Comparison of ENCODE assay signal across 10 mouse cellular contexts in the genomic region with DNA sequence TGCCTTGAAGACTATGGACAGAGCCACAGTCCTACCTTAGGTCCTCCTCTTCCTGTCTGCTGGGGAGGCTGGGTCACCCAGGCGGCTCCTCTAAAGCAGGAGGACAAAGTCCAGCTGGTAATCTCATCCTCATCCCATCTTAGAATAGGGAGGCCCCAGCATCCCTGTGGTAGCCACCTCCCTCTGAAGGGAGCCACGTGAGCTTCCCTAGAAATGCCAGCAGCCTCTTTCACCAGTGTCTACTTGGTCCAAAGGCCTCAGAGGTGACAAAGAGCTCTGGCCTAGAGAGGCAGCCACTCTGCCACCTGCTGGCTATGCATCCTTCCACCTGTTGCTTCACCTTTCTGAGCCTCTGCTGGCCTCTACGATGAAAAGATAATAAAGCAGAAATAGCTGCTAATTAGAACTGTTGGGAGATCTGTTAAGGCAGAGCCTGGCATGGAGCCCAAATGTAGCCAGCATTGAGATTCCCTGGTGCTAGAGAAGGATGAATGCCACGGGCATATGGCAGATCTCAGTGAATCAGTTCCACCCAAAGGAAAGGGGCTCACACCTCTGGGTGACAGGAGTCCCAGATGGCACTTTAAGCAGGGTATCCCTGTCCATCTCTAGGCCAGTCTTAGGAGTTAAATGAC. TPM values are rescaled to one million over a fixed set of nuclear protein-coding genes. Genes with fewer than 3 reads are reported as not detected.
A peak's percentile ranks its signal among the peaks of the same experiment; 100 is the strongest.
DNase-seq lines count a peak whose midpoint lies in the region; ATAC-seq and TF ChIP-seq lines count a peak whose summit lies in the region.
"Had no signal": no experiment of that assay in that cellular context is flagged by ENCODE, and none has a peak within 500 bp of the region (broad histone marks: within the 10 kb centered on the region; RNA-seq: fewer than 3 reads in every experiment).

No protein-coding gene starts in this region.

- peak; percentile 59 for TF ChIP-seq CTCF in left cerebral cortex, adult 2 months (IDR thresholded peaks at IDR 0.05)

- 0 out of 2 replicates have a peak, but pooled peaks cover 8% of the 10 kb centered on the region for H3K4me1 ChIP-seq in intestine, embryonic 15.5 days (replicated peaks)

- DNase-seq in adrenal gland, postnatal 10 days = peak; percentile 27
- DNase-seq in adrenal gland, postnatal 14 days = no peak
- DNase-seq in left cerebral cortex, adult 2 months (ENCODE audit: extremely low spot score in 1 of 2, low spot score in 2 of 2) = no peak
- no peak for DNase-seq in left cerebral cortex, postnatal 14 days (ENCODE audit: low spot score in 2 of 2)
- peak; percentile 54 for DNase-seq in lung, postnatal 14 days
- DNase-seq in testis, postnatal 10 days (ENCODE audit: low spot score) = no peak
- DNase-seq: right cerebral cortex, postnatal 14 days had no signal

- no peaks in the 10 kb centered on the region for H3K9me3 ChIP-seq in intestine, embryonic 15.5 days

- no peak overlapping the region for H3K4me3 ChIP-seq in left cerebral cortex, adult 2 months
- H3K4me3 ChIP-seq in intestine, embryonic 15.5 days (replicated peaks) = no peak overlapping the region
- H3K4me3 ChIP-seq: hindbrain, embryonic 10.5 days had no signal

- H3K27me3 ChIP-seq in intestine, embryonic 15.5 days (replicated peaks) = no peaks in the 10 kb centered on the region

- H3K36me3 ChIP-seq in intestine, embryonic 15.5 days = no peaks in the 10 kb centered on the region
- H3K36me3 ChIP-seq: hindbrain, embryonic 10.5 days had no signal

- intact Hi-C loops in left cerebral cortex, adult 2 months (cut with DNase I) = loop anchor here (5.0 kb wide), 1 partner anchor 160 kb away; no protein-coding TSS in a partner anchor
- intact Hi-C loops in left cerebral cortex, postnatal 14 days (cut with DNase I) = no loop called here

- H3K4me2 ChIP-seq in intestine, embryonic 15.5 days (replicated peaks) = no peak overlapping the region

- H3K9ac ChIP-seq in intestine, embryonic 15.5 days = no peak overlapping the region

- 37% methylated on average over 4 of the region's 4 CpGs for WGBS in intestine, embryonic 15.5 days

- ATAC-seq in intestine, embryonic 15.5 days = peak; percentile 97
- no peak for ATAC-seq in activated CD4-positive, CD25-positive, alpha-beta regulatory T cell, adult 4 months

- no peak overlapping the region for H3K27ac ChIP-seq in left cerebral cortex, adult 2 months
- H3K27ac ChIP-seq in intestine, embryonic 15.5 days = no peak overlapping the region
- H3K27ac ChIP-seq: hindbrain, embryonic 10.5 days had no signal

RNA-seq across cellular contexts. Expression of a gene that starts 10.1 kb away (rescaled TPM):
- total RNA-seq in adrenal gland, postnatal 10 days (2021) = 10 to 100 TPM; 22.0 to 23.3 TPM
- total RNA-seq in adrenal gland, postnatal 14 days (2021) = 22.0 and 26.0 TPM in 2 replicates
- 10 to 100 TPM; 52.1 to 53.0 TPM for total RNA-seq in left cerebral cortex, adult 2 months (2021)
- 10 to 100 TPM; 52.1 to 57.9 TPM for total RNA-seq in left cerebral cortex, postnatal 14 days (2021)
- 48.5 and 48.8 TPM in 2 replicates for polyA plus RNA-seq in intestine, embryonic 15.5 days (2015; fragmentation: Nextera tagmentation; extraction: Ambion mirVana)
- not detected for polyA plus RNA-seq in activated CD4-positive, CD25-positive, alpha-beta regulatory T cell, adult 4 months (2017; shearing (Covaris generic))

Comparison
In these comparisons a context has a peak if more than half of its experiments do, and no peak if none do; other contexts are left out.
1. DNase-seq: peak in adrenal gland, postnatal 10 days (single experiment) and lung, postnatal 14 days (single experiment); none in adrenal gland, postnatal 14 days (single experiment), left cerebral cortex, adult 2 months (0 of 2), left cerebral cortex, postnatal 14 days (0 of 2) and testis, postnatal 10 days (single experiment).